Mouse (Mus musculus) cerebral cortex, adult 2 months (tissue): ENCODE results near the gene Hlcs.

ENCODE experiments used
- WGBS: fragments of 180-500 bp; shearing (Covaris S2); methylation state at CpG from one replicate; pipeline ENCODE4 v1.1.7; 2018; 5-methylcytosine and 5-hydroxymethylcytosine counted together

The Hlcs gene

DNA sequence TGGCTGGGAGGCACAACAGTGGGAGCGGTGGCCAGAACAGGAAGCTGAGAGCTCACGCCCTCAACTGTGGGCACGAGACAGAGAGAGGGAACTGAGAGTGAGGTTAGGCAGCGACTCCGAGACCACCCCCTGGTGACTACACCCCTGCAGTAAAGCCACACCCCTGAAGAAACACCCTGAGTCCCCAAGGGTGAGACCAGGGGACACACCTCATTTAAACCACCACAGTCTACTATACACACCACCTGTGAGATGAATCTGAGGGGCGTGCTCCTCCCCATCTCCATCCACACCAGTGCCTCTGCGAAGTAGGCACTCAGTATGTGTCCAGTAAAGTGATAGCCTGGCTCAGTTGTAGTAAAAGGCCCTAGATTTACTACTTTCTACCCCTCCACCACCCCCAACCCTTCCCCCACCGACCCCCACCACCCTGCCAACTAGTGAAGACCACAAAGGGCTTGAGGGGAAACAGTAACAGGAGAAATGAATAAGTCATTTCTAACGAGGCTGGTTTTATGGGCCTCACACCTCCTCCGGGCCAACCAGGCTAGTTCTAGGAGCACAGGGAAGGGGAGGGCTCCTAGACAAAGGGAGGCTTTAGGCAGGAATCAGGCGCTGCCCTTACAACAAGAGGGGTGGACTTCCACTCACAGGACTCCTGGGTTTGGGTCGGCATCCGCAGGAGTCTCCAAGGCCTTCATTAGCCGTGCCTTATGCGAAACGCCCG, 67.2 kb downstream of the Hlcs start:
- 87% methylated on average over 17 of the region's 17 CpGs for WGBS

DNA sequence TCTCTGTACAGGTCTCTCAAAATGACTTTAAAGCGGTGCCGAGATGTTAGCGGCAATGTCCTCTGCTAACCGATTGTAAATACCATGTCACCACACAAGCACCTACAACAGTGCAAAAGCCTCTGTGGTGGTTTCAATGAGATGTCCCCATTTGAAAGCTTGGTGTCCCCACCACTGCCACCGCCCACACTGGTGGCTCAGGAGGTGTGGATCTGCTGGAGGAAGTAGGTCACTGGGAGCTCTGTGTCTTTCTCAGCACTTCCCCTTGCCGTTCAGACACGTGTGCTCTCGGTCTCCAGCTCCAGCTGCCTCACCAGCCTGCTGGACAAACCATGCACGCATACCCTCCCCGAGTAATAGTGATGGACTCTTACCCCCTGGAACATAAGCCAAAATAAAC, 72.2 kb downstream of the Hlcs start:
- 75% methylated on average over 10 of the region's 10 CpGs for WGBS

DNA sequence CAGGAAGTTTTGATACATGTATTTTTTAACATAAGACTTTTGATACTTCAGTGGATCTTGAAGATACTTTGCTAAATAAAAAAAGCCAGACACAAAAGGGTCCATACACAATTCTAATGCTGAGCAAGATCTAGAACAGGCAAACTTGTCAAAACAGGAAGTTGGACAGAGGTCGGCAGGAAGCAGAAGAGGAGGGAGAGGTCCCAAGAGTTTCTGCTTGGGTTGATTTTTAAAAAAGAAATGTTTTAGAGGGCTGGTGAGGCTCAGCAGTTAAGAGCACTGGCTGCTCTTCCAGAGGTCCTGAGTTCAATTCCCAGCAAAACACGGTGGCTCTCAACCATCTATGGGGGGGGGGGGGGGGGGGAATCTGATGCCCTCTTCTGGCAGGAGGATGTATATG, 73.2 kb downstream of the Hlcs start:
- 33% methylated on average over 2 of the region's 2 CpGs for WGBS

GRCm38 (mm10) chr16:94239567-94239966, 73.8 kb downstream of the Hlcs start:
- 88% methylated on average over 6 of the region's 6 CpGs for WGBS

DNA sequence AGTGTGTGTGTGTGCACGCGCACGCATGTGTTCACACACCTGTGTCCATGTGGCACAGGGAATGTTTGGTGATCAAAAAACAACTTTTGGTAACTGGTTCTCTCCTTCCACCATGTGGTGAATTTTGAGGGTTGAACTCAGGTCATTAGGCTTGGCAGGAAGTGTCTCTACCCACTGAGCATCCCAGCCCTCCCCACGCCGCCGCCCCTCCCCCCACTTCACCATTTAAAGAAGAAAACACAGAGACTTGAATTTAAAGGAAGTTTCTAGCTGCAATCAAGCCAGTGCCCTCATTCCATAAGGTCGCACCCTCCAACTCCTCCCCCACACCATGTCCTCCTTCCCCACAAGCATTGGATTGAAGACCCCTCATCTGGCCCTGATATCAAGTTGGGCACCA, 74.2 kb downstream of the Hlcs start:
- 95% methylated on average over 7 of the region's 7 CpGs for WGBS

- 73% methylated on average over 6 of the region's 6 CpGs for WGBS
These were observed 76.3 kb downstream of the Hlcs start for GRCm38 (mm10) chr16:94237130-94237484.

DNA sequence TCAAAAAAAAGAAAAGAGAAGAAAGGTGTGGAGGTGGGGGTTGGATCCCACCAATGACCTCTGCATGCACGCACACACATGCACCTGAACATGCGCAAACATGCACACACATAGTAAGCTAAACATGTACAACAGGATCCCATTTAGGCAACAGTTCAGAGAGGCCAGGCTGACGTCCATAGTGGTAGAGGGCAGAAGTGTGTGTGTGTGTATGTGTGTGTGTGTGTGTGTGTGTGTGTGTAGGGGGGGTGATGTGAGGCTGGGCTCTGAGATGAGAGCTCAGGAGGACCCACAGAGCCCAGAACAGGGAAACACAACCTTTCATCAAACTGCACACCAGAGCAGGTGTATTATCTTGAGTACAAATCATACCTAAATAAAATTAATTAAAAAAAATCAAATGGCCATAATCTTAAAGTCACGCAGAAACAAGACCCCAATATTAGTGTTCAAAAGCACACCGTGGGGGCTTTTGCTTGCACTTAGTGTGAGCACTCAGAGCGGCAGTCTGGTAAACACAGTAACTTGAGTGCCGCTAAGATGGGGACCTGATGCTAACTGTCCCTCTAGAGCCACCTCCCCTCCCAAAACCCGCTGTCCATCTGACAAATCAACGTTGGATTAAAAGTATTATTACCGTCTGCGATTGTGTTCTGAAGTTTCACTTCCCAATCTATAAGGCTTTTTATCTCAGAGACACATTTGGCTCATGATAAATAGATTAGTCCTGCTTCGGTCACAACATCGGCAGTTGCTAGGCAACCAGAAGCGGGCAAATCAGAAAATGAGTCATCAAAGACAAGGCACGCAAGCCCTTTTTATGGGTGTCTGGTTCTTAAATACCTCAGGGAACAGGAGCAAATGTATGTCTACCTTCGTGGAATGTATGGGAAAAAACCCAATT, 76.9 kb downstream of the Hlcs start:
- 44% methylated on average over 16 of the region's 16 CpGs for WGBS

GRCm38 (mm10) chr16:94235718-94236117, 77.7 kb downstream of the Hlcs start:
- 95% methylated on average over 6 of the region's 6 CpGs for WGBS

- 76% methylated on average over 4 of the region's 4 CpGs for WGBS
These were observed 79.2 kb downstream of the Hlcs start for GRCm38 (mm10) chr16:94234202-94234601.

GRCm38 (mm10) chr16:94230909-94231575, 82.3 kb downstream of the Hlcs start:
- 89% methylated on average over 12 of the region's 12 CpGs for WGBS

- WGBS = 87% methylated on average over 4 of the region's 4 CpGs
These were observed 82.9 kb downstream of the Hlcs start for GRCm38 (mm10) chr16:94230499-94230898.

GRCm38 (mm10) chr16:94229890-94230289, 83.5 kb downstream of the Hlcs start:
- WGBS = 96% methylated on average over 7 of the region's 7 CpGs

GRCm38 (mm10) chr16:94228858-94229555, 84.4 kb downstream of the Hlcs start:
- 87% methylated on average over 18 of the region's 18 CpGs for WGBS

DNA sequence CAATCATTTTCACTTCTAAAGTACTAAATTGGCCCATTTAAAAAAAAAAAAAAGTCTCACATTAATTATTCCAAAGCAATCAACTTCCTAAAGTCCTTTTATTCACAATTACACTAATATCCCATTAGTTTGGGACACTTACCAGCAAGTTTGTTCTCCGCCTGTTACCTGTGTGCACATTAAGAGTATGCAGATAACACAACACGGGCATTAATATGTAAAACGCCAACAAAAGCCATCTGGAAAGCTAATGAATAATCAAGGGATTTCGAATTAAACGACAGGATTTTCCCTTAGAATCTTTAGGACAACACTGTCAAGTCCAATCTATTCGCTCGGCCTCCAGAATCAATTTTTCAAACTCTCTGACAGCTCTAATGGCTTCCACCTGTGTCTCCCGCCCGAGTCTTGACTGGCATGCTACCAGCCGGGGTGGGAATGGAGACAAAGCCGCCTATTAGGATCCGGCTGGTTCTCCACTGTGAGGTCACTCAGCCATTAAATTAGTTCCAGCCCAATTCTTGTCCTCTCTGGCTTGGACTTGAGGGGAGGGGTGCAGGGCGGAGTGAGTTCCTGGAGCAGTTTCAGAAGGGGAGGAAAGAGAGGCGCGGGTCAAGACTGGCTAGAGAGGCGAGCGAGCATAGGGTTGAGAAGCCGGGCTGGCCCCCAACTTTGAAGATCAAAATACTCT, 85.9 kb downstream of the Hlcs start:
- 64% methylated on average over 18 of the region's 18 CpGs for WGBS

DNA sequence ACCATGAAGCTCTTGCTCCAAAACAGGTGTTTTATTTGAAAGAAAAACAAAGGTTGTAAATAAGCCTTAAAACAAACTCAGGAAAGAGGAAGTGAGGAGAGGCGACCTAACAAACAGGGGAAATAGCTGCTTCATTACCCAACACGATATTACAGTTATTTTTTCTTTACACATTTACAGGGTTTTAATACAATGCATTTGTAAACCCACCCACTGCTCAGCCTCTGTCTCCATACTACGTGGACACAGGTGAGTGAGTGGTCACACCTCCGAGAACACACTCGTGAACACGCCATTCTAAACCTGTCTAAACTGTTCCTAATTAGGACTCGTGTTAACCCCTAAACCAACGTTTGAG, 90.0 kb downstream of the Hlcs start:
- WGBS = 88% methylated on average over 8 of the region's 8 CpGs

DNA sequence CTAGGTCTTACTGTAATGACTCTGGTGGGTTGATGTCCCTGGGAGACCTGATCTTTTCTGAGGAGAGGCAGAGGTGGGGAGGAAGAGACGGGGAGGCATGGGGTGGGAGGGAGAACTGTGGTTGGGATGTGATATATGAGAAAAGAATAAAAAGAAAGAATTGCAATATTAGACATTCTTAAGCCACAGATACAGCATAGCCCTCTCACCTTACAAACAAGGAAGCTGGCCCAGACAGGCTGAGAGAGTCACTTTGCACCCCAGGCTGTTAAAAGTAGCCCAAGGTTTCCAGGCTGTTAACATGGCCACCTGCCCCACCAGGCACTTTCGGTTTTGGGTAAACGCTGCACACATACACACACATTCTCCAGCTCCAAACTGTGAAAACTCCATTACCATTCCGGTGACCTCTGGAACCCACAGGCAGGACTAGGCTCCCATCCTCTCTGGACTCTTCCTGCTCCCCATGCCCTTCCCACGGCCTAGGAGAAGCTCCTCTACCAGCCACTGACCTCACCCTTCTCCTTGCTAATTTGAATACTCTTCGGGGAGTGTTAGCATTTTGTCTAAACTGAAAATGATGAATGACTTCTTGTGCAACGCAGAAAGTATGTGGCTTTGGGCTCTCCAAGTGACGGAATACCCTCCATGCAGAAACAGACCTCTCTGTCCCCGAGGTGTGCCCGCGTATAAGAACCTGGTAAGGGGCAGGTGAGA, 90.6 kb downstream of the Hlcs start:
- 91% methylated on average over 11 of the region's 11 CpGs for WGBS

DNA sequence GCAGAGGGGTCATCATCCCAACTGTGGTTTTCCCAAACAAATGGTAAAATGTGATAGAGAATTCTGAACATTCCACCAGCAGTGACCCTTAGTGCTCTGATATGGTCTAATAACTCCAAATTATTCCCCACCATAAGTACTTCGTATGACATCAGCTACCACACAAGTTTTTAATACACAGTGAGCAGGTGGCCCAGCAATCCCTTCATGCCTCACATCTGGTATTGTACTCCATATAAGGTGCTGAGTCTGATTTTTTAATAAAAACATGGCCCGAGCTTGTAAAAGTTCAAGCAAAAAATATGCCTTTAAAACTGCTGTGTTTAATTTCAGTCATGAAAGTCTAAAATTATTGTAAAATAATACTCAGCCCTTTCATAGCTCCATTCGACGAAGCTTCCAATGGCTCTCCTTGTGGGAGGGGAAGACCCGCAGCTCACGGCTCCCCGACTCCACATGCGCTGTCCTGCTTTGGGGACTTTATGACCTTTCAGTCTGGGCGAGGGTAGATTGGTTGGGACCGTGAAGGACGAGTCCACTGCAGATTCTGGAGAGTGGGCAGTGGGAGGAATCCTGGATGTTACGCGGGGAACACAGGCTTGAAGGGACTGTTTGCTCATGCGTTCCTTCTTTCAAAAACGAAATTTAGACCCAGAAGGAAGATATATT, 102.5 kb downstream of the Hlcs start:
- WGBS = 84% methylated on average over 15 of the region's 15 CpGs

- 38% methylated on average over 3 of the region's 3 CpGs for WGBS
These were observed 103.7 kb downstream of the Hlcs start for GRCm38 (mm10) chr16:94209626-94210025.

GRCm38 (mm10) chr16:94208826-94209225, 104.5 kb downstream of the Hlcs start:
- 49% methylated on average over 10 of the region's 10 CpGs for WGBS

DNA sequence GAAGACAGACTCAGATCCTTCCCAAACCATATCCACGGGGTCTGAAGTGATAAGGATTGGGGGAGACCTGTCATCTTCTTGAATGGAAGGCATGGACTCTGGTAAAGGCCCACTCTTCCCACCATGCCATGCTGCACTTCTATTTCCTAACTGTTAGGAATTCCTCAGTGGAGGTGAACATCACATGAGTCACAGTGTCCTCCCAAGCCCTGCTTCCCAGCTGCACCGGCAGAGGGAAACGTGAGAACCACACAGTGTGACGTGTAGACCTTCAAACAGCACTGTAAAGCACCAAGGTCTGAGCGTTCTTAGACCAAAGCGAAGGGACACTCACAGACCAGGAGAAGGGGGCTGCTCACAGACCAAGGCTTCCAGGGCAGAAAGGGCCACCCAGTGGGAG, 105.2 kb downstream of the Hlcs start:
- WGBS = 69% methylated on average over 6 of the region's 6 CpGs
